Mouse (Mus musculus): ENCODE data around the gene Nol4l. TPM values are rescaled to one million over a fixed set of nuclear protein-coding genes. Genes with fewer than 3 reads are reported as not detected.

Gene Nol4l
- polyA plus RNA-seq, 1 experiment from 2014 or later: 13.8 TPM

DNA sequence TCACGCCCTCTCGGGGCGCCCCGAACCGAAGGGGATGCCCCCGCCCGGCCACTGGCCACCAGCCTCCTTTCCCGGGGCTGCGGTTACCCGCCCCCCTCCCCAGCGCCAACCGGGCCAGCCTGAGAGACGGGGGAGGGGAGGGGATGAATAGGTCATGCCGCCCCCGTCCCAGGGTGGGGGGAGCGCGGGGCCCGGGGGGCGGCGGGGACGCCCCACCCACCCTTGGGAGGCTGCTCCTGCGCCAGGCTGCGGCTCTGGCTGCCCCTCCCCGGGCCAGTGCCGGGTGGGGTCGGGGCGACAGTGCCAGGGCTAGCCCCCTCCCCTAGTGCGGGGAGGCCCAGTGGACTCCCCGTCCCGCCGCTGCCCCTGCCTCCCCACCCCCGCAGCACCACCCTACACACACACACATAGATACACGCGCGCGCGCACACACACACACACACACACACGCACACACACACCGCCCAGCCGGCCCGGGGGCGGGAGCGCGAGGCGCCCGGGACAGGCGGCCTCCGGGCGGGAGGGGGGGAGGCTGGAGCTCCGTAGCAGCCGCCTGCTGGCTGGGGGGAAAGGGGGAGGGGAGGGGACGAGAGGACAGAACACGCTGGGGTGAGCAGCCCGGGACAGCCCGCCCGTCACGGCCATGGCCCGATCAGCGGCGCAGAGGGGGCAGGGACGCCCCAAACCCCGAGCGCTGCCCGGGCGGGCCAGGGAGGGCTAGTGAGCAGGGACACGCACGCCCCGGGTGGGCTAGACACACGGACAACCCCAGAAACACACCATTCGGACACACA is 1.0 kb downstream of the Nol4l start:
- H3K9me3 ChIP-seq (ENCODE audit: low read length): no peaks in the 10 kb centered on the region
- WGBS: 1% methylated on average over 26 of the region's 70 CpGs
- ATAC-seq (ENCODE audit: low FRiP score, low TSS enrichment): peak; percentile 47

DNA sequence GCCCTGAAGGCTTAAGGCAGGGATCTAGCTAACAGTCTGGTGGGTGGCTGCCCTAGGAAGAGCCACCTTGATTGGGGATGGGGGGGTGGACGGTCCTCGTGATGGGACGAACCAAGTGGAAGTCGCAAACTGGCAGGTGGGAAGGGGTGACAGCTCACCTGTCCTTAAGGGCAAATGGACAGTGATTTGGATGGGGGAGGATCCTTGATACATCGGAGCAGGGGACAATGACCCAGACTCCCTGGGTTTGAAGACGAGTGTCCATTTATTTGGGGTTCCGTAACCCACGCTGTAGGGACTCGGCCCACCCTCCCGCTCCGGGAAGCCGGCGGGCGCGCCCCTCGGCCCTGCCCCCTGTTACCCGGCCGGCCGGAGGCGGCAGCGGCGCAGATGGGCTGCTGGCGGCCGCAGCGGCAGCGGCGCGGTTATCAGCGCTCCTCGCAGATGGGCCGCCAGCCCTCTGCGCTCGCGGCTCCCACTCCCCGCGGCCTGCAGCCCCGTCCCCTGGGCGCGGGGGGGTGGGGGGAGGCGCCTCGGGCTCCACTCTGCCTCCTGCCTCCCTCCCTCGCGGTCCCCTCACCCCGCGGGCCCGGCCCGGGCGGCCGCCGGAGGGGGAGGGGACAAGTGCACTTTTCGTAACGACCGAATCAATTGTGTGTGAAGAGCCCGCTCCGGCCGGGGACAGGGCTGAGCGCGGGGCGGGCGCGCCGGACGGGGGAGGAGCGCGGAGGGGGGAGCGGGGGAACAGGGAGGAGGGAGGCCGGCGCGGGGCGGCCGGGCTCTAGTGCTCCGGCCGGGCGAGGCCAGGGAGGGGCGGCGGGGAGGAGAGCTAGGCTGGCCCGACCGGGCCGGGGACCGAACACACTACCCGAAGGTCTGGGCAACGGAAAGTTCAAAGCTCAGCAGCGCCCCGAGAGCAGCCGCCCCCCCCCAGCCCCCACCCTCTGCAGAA is 1.9 kb downstream of the Nol4l start:
- 2% methylated on average over 65 of the region's 85 CpGs for WGBS
- peak; percentile 73 for ATAC-seq (ENCODE audit: low FRiP score, low TSS enrichment)
- Histone ChIP-seq H3K9ac (replicated peaks; ENCODE audit: low read length) (peak overlapping the region; percentile 73), H3K9me3 (ENCODE audit: low read length) (no peaks in the 10 kb centered on the region), H3K4me2 (replicated peaks; ENCODE audit: low read depth, low read length) (peak overlapping the region; percentile 87), H3K4me1 (ENCODE audit: insufficient read depth, low read length) (peaks cover 34% of the 10 kb centered on the region), H3K36me3 (ENCODE audit: insufficient read depth, low read length) (no peaks in the 10 kb centered on the region), H3K27ac (ENCODE audit: low read length) (peak overlapping the region; percentile 66), H3K4me3 (ENCODE audit: low read length) (peak overlapping the region; percentile 78), H3K27me3 (ENCODE audit: insufficient read depth, low read length) (0 out of 2 replicates have a peak, but pooled peaks cover 6% of the 10 kb centered on the region)

More for the DNA sequence above, 1.0 kb downstream of the Nol4l start:
- H3K4me2 ChIP-seq (replicated peaks; ENCODE audit: low read depth, low read length): peak overlapping the region; percentile 87
- H3K9ac ChIP-seq (replicated peaks; ENCODE audit: low read length): peak overlapping the region; percentile 73
- no peaks in the 10 kb centered on the region for H3K36me3 ChIP-seq (ENCODE audit: insufficient read depth, low read length)
- 0 out of 2 replicates have a peak, but pooled peaks cover 6% of the 10 kb centered on the region for H3K27me3 ChIP-seq (ENCODE audit: insufficient read depth, low read length)
- peak overlapping the region; percentile 78 for H3K4me3 ChIP-seq (ENCODE audit: low read length)
- H3K4me1 ChIP-seq (ENCODE audit: insufficient read depth, low read length): peaks cover 34% of the 10 kb centered on the region
- peak overlapping the region; percentile 66 for H3K27ac ChIP-seq (ENCODE audit: low read length)

DNA sequence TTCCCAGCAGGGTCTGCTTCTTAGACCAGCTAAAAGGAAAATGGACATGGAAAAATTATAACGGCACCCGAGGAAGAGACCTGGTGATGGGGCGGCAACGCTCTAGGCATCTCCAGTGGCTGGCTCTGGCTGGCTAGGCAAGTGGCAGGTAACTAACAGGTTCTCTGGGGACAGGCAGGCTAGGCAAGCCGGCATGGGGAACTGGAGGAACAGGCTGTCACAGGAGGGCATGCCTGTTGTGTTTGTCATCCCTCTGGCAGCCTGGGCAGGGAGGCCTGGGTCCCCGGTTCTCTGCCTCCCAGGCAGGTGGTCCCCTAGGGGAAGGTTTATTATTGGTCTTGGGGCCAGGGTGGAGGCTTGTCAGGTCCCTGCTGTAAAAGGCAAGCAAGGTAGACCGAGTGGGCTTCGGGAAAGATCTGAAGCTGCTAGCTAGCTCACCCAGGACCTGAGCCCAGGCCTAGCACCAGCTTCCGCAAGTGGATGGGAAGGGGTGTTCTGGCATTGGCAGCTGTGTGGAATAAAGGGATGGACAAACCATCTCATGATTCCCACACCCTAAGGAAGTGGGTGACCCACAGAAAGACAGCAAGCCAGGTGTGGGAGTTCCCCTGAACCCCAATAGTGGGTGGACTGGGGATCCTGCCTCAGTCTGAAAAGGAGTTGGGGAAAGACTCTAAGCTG is 2.8 kb downstream of the Nol4l start:
- Histone ChIP-seq H3K27me3 (ENCODE audit: insufficient read depth, low read length) (0 out of 2 replicates have a peak, but pooled peaks cover 6% of the 10 kb centered on the region), H3K4me2 (replicated peaks; ENCODE audit: low read depth, low read length) (no peak overlapping the region), H3K4me1 (ENCODE audit: insufficient read depth, low read length) (peaks cover 43% of the 10 kb centered on the region), H3K9me3 (ENCODE audit: low read length) (no peaks in the 10 kb centered on the region), H3K4me3 (ENCODE audit: low read length) (no peak overlapping the region), H3K27ac (ENCODE audit: low read length) (no peak overlapping the region), H3K36me3 (ENCODE audit: insufficient read depth, low read length) (no peaks in the 10 kb centered on the region), H3K9ac (replicated peaks; ENCODE audit: low read length) (no peak overlapping the region)
- ATAC-seq (ENCODE audit: low FRiP score, low TSS enrichment): no peak
- WGBS: 49% methylated on average over 9 of the region's 9 CpGs

DNA sequence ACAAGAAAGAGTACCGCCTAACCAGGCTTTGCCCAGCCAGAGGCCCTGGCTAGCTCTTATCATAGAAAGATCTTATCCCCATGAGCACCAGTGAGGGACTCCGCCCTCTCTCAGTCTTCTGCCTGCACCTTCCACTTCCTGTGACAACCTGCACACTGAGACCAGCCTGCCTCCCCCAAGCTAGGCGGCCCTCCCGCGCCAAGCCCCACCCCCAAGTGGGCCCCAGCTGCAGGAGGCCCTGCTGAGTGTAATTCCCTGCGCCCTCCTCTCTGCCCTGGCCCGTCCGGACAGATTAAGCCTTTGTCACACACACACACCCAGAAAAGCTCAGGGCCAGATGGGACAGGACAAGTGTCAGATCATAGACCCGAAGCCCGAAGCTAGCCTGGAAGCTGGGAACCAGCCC is 3.9 kb downstream of the Nol4l start:
- Histone ChIP-seq H3K36me3 (ENCODE audit: insufficient read depth, low read length) (no peaks in the 10 kb centered on the region), H3K27me3 (ENCODE audit: insufficient read depth, low read length) (0 out of 2 replicates have a peak, but pooled peaks cover 6% of the 10 kb centered on the region), H3K9ac (replicated peaks; ENCODE audit: low read length) (no peak overlapping the region), H3K27ac (ENCODE audit: low read length) (peak overlapping the region; percentile 52; the same call in 1 of the 2 replicates), H3K4me2 (replicated peaks; ENCODE audit: low read depth, low read length) (0 out of 2 replicates have a peak overlapping the region, but pooled peaks have one; percentile 15), H3K4me3 (ENCODE audit: low read length) (no peak overlapping the region), H3K4me1 (ENCODE audit: insufficient read depth, low read length) (peaks cover 44% of the 10 kb centered on the region), H3K9me3 (ENCODE audit: low read length) (no peaks in the 10 kb centered on the region)
- ATAC-seq (ENCODE audit: low FRiP score, low TSS enrichment): peak; percentile 24; the same call in 1 of the 2 replicates
- 14% methylated on average over 10 of the region's 10 CpGs for WGBS

DNA sequence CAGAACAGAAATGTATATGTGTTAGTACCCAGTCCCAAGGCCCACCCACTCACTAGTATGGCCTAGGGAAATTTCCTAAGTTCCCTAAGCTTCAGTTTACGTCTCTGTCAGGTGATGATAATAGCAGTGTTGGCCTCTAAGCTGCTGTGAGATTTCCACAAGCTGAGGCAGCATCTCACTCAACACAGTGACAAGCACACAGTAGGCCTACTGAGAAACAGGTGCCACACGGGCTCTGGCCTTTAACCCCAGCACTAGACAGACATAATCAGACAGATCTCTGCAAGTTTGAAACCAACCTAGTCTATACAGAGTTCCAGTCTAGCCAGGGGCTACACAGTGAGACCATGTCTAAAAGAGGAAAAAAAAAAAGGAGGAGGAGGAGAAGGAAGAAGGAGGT is 5.0 kb downstream of the Nol4l start:
- no peaks in the 10 kb centered on the region for H3K36me3 ChIP-seq (ENCODE audit: insufficient read depth, low read length)
- no peaks in the 10 kb centered on the region for H3K27me3 ChIP-seq (ENCODE audit: insufficient read depth, low read length)
- H3K27ac ChIP-seq (ENCODE audit: low read length): no peak overlapping the region
- no peak overlapping the region for H3K9ac ChIP-seq (replicated peaks; ENCODE audit: low read length)
- H3K9me3 ChIP-seq (ENCODE audit: low read length): no peaks in the 10 kb centered on the region
- H3K4me2 ChIP-seq (replicated peaks; ENCODE audit: low read depth, low read length): no peak overlapping the region
- WGBS: 72% methylated on average over 2 of the region's 2 CpGs
- H3K4me3 ChIP-seq (ENCODE audit: low read length): no peak overlapping the region
- H3K4me1 ChIP-seq (ENCODE audit: insufficient read depth, low read length): peaks cover 37% of the 10 kb centered on the region
- no peak for ATAC-seq (ENCODE audit: low FRiP score, low TSS enrichment)

DNA sequence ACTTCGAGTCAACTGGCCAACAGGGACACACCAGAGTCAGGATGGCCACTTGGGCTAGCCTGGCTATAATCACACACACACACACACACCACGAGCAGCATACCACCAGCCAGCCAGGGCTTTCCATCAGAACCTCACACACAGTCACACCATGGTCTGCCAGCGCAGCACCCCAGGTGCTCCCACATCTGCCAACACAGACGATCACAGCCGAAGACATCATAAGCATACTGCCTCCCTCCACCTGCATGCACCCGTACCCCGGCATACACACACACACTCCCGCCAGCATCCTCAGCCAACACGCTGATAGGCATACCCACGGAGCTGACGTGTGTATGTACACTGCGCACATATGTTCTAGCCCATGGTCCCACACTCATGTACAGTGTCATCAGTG is 6.1 kb downstream of the Nol4l start:
- Histone ChIP-seq H3K9ac (replicated peaks; ENCODE audit: low read length) (no peak overlapping the region), H3K4me2 (replicated peaks; ENCODE audit: low read depth, low read length) (no peak overlapping the region), H3K4me3 (ENCODE audit: low read length) (no peak overlapping the region), H3K4me1 (ENCODE audit: insufficient read depth, low read length) (peaks cover 37% of the 10 kb centered on the region), H3K27ac (ENCODE audit: low read length) (no peak overlapping the region), H3K27me3 (ENCODE audit: insufficient read depth, low read length) (no peaks in the 10 kb centered on the region), H3K36me3 (ENCODE audit: insufficient read depth, low read length) (no peaks in the 10 kb centered on the region), H3K9me3 (ENCODE audit: low read length) (no peaks in the 10 kb centered on the region)
- 93% methylated on average over 12 of the region's 12 CpGs for WGBS
- no peak for ATAC-seq (ENCODE audit: low FRiP score, low TSS enrichment)

DNA sequence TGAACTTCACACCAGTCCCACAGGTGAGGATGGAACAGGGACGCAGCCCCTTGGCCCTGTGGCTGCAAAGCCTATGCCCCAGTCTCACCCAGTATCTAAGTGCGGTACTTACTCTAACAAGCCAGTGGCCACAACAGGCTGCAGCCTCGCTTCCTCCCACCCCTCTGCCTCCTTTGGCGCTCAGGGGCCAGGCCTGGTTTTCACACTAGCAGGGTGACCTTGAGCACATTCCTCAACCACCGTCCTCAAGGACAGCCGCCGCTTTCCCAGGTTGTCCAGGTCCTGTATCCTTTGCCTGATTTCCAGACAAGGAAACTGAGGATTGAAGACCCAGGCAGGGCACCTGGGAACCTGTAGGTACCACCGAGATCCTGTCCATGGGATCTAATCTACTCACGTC is 6.6 kb downstream of the Nol4l start:
- no peak overlapping the region for H3K4me2 ChIP-seq (replicated peaks; ENCODE audit: low read depth, low read length)
- no peaks in the 10 kb centered on the region for H3K27me3 ChIP-seq (ENCODE audit: insufficient read depth, low read length)
- no peaks in the 10 kb centered on the region for H3K36me3 ChIP-seq (ENCODE audit: insufficient read depth, low read length)
- H3K4me3 ChIP-seq (ENCODE audit: low read length): no peak overlapping the region
- ATAC-seq (ENCODE audit: low FRiP score, low TSS enrichment): no peak
- no peak overlapping the region for H3K9ac ChIP-seq (replicated peaks; ENCODE audit: low read length)
- no peaks in the 10 kb centered on the region for H3K9me3 ChIP-seq (ENCODE audit: low read length)
- H3K27ac ChIP-seq (ENCODE audit: low read length): no peak overlapping the region
- 62% methylated on average over 9 of the region's 9 CpGs for WGBS
- H3K4me1 ChIP-seq (ENCODE audit: insufficient read depth, low read length): peaks cover 33% of the 10 kb centered on the region

DNA sequence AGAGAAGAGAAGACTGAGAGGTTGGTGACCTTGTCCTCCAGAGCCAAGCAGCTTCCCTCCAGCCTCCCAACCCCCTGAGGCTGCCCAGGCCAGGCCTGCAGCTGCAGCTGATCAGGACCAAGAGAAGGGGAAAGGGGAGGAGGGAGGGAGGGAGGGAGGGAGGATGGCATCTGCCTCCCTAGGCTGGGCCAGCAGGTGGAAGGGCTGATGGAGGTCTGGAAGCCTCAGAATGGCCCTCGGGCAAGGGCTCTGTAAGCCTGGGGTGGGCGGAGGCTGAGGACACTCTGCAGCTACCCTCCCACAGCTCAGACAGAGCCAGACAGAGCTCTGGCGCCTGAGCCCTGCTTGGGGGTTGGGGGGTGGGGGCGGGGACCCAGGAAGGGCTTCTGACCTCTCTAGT is 7.5 kb downstream of the Nol4l start:
- ATAC-seq (ENCODE audit: low FRiP score, low TSS enrichment): peak; percentile 47; the same call in 1 of the 2 replicates

DNA sequence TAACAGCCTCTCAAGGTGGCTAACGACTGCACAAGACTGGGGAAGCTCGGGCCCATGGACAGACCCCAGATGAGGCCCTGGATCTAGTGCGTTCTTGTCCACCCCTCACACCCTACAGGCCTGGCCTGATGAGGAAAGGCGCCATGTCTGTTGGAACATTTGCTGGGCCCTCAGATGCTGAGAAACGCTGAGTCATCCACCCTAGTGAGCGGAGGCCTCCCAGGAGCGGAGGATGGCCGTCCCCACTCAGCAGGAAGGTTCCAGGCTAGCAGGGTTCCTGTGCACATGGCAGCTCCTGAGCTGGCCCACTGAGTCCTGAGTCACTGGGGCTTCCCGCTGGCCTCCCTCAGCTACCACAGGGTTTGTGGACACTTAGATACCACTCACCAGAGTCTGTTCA is 9.7 kb downstream of the Nol4l start:
- Histone ChIP-seq H3K27me3 (ENCODE audit: insufficient read depth, low read length) (no peaks in the 10 kb centered on the region), H3K36me3 (ENCODE audit: insufficient read depth, low read length) (no peaks in the 10 kb centered on the region), H3K27ac (ENCODE audit: low read length) (no peak overlapping the region), H3K4me1 (ENCODE audit: insufficient read depth, low read length) (peaks cover 12% of the 10 kb centered on the region), H3K4me2 (replicated peaks; ENCODE audit: low read depth, low read length) (no peak overlapping the region), H3K9ac (replicated peaks; ENCODE audit: low read length) (no peak overlapping the region), H3K4me3 (ENCODE audit: low read length) (no peak overlapping the region), H3K9me3 (ENCODE audit: low read length) (no peaks in the 10 kb centered on the region)
- 79% methylated on average over 9 of the region's 9 CpGs for WGBS
- no peak for ATAC-seq (ENCODE audit: low FRiP score, low TSS enrichment)

More for the DNA sequence above, 7.5 kb downstream of the Nol4l start:
- Histone ChIP-seq H3K9ac (replicated peaks; ENCODE audit: low read length) (no peak overlapping the region), H3K4me3 (ENCODE audit: low read length) (no peak overlapping the region), H3K27ac (ENCODE audit: low read length) (no peak overlapping the region), H3K36me3 (ENCODE audit: insufficient read depth, low read length) (no peaks in the 10 kb centered on the region), H3K4me1 (ENCODE audit: insufficient read depth, low read length) (peaks cover 26% of the 10 kb centered on the region), H3K4me2 (replicated peaks; ENCODE audit: low read depth, low read length) (no peak overlapping the region), H3K9me3 (ENCODE audit: low read length) (no peaks in the 10 kb centered on the region), H3K27me3 (ENCODE audit: insufficient read depth, low read length) (no peaks in the 10 kb centered on the region)
- 32% methylated on average over 4 of the region's 4 CpGs for WGBS
